Mouse (Mus musculus) liver, adult (tissue): ENCODE measurements around the gene Ado.
A peak's percentile ranks its signal among the peaks of the same experiment; 100 is the strongest.

Experiments used
- GATA4 ChIP-seq: IDR thresholded peaks from 2 replicates; pipeline ENCODE4 v1.6.1; 2014; ENCODE audit warnings: mild to moderate bottlenecking, low read length; ENCODE audit not compliant: insufficient replicate concordance

The Ado gene

GRCm38 (mm10) chr10:67548877-67549731 is at the start of gene Ado:
TSS of gene Ado (minus strand) at chr10:67548955.
- TF ChIP-seq GATA4, result peak; percentile 52; the same call in 1 of the 2 replicates

- no peak for TF ChIP-seq GATA4
Measured at GRCm38 (mm10) chr10:67595278-67595677, 46.5 kb upstream of the Ado start.

GRCm38 (mm10) chr10:67585873-67586610 is 37.3 kb upstream of the Ado start:
- TF ChIP-seq GATA4, result no peak

- no peak for TF ChIP-seq GATA4
Measured at GRCm38 (mm10) chr10:67581698-67582285, 33.0 kb upstream of the Ado start.

- no peak for TF ChIP-seq GATA4
Measured at GRCm38 (mm10) chr10:67579830-67580229, 31.1 kb upstream of the Ado start.

GRCm38 (mm10) chr10:67573310-67573709 is 24.6 kb upstream of the Ado start:
- no peak for TF ChIP-seq GATA4

GRCm38 (mm10) chr10:67571443-67571842 is 22.7 kb upstream of the Ado start:
- TF ChIP-seq GATA4, result no peak

- no peak for TF ChIP-seq GATA4
Measured at GRCm38 (mm10) chr10:67569539-67569938, 20.8 kb upstream of the Ado start.

- TF ChIP-seq GATA4, result no peak
Measured at GRCm38 (mm10) chr10:67566104-67566503, 17.3 kb upstream of the Ado start.

- no peak for TF ChIP-seq GATA4
Measured at GRCm38 (mm10) chr10:67564509-67564908, 15.8 kb upstream of the Ado start.

- TF ChIP-seq GATA4, result no peak
Measured at GRCm38 (mm10) chr10:67561185-67561584, 12.4 kb upstream of the Ado start.

- no peak for TF ChIP-seq GATA4
Measured at GRCm38 (mm10) chr10:67559765-67560394, 11.1 kb upstream of the Ado start.

- TF ChIP-seq GATA4, result no peak
Measured at GRCm38 (mm10) chr10:67558053-67558452, 9.3 kb upstream of the Ado start.

- no peak for TF ChIP-seq GATA4
Measured at GRCm38 (mm10) chr10:67548261-67548854, 397 bp downstream of the Ado start.

- TF ChIP-seq GATA4, result no peak
Measured at GRCm38 (mm10) chr10:67547850-67548260, 900 bp downstream of the Ado start.
